Mouse (Mus musculus) testis, adult 2 months (tissue): ENCODE results near the gene Wrnip1.

Experiments used
- CTCF ChIP-seq: fragments of 200-500 bp; IDR thresholded peaks from 2 replicates; pipeline ENCODE4 v1.5.1; 2012; ENCODE audit warnings: low read depth, mild to moderate bottlenecking, inconsistent platforms, low read length, moderate library complexity; ENCODE audit not compliant: control insufficient read depth, insufficient read depth, insufficient replicate concordance
- POLR2A ChIP-seq: fragments of 200-500 bp; IDR thresholded peaks from 2 replicates; pipeline ENCODE4 v1.6.1; 2012; ENCODE audit warnings: low read depth, mild to moderate bottlenecking, inconsistent platforms, low read length, moderate library complexity; ENCODE audit not compliant: control insufficient read depth

GRCm38 (mm10) chr13:32803701-32804345 is 2.0 kb downstream of the Wrnip1 start:
- TF ChIP-seq POLR2A: no peak
- no peak for TF ChIP-seq CTCF
